Mouse (Mus musculus): ENCODE results near the gene Retnlb. TPM values are rescaled to one million over a fixed set of nuclear protein-coding genes. Genes with fewer than 3 reads are reported as not detected.

Gene Retnlb
- polyA plus RNA-seq (2015; fragmentation: Nextera tagmentation; extraction: Ambion mirVana): not detected in 2 replicates

DNA sequence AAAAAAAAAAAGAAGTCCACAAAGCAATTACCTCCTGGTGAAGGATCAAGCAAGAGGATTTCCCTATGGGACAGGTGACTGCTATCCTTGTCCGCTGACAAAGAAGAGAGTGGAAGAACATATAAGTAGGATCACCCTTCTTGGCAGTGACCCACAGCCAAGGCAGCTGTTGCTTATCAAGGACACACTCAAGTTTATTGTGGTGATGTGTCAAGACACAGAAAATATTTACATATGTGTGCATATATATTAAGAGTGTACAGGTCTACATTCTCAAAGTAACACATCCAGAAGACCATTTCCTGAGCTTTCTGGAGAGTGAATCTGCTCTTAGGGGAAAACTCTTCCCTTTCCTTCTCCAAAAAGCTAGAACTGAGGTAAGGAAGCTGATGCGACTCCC lies at the start of gene Retnlb:
Retnlb (plus strand) TSS at position 162 of the 400 bp plus-strand sequence.
- H3K36me3 ChIP-seq: no peaks in the 10 kb centered on the region
- H3K9ac ChIP-seq: no peak within 1 kb of the TSS
- 96% methylated on average over 2 of the region's 2 CpGs for WGBS
- H3K4me2 ChIP-seq: no peak within 1 kb of the TSS
- H3K4me1 ChIP-seq (replicated peaks): no peaks in the 10 kb centered on the region
- no peaks in the 10 kb centered on the region for H3K9me3 ChIP-seq
- no peaks in the 10 kb centered on the region for H3K27me3 ChIP-seq
- no peak for ATAC-seq (ENCODE audit: low FRiP score)
- no peak within 1 kb of the TSS for H3K27ac ChIP-seq
- H3K4me3 ChIP-seq: no peak within 1 kb of the TSS

DNA sequence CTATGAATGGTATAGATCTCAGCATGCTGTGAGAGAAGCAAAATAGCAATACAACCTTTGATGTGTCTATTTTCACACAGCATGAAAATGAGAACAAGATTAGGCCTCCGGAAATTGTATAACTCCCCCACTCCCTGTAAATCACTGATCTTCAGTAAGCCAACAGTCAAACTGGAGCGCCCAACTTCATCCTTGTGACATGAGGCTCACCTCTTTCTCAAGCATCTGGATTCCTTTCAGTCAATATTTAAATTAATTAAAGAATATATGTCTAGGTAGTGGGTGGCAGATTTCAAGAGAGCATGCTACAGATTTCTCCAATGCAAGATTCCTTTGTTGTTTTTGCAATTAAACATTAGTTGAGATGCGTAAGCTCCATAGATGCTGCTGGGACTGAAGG lies 47.5 kb upstream of the Retnlb start:
- H3K36me3 ChIP-seq: no peaks in the 10 kb centered on the region
- H3K9ac ChIP-seq: no peak overlapping the region
- H3K9me3 ChIP-seq: no peaks in the 10 kb centered on the region
- no peaks in the 10 kb centered on the region for H3K27me3 ChIP-seq
- no peak overlapping the region for H3K4me3 ChIP-seq
- 88% methylated on average over 3 of the region's 3 CpGs for WGBS
- H3K27ac ChIP-seq: no peak overlapping the region
- H3K4me1 ChIP-seq (replicated peaks): no peaks in the 10 kb centered on the region
- ATAC-seq (ENCODE audit: low FRiP score): no peak
- H3K4me2 ChIP-seq: no peak overlapping the region

DNA sequence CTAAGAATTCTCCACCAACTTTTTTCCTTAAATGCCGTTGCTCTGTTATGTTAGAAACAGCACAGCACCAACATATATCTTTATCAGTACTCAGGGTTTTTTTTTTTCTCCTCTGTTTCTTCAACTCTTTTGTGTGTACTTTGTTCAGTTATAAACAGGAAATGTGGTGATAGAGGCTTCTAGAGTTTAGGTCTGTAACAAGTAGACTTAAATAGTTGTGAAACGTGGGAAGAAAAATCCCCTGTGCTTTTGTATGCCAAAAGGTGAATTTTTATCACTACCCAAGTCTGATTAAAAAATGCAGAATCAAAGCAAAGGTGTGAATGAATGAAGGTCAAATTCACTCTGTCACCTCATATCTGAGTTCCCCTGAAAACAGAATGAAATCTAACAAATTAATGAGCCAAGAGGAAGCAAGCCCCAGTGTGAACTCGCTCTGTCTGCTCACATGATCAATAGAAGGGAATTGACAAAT lies 44.6 kb upstream of the Retnlb start, which contains the start of gene Trat1:
Trat1 (minus strand) TSS at position 51 of the 475 bp plus-strand sequence.
- Histone ChIP-seq H3K9me3 (no peaks in the 10 kb centered on the region), H3K27me3 (no peaks in the 10 kb centered on the region), H3K4me3 (no peak within 1 kb of the TSS), H3K9ac (no peak within 1 kb of the TSS), H3K4me1 (replicated peaks) (no peaks in the 10 kb centered on the region), H3K4me2 (no peak within 1 kb of the TSS), H3K36me3 (no peaks in the 10 kb centered on the region), H3K27ac (no peak within 1 kb of the TSS)
- ATAC-seq (ENCODE audit: low FRiP score): no peak
- 82% methylated on average over 3 of the region's 3 CpGs for WGBS

DNA sequence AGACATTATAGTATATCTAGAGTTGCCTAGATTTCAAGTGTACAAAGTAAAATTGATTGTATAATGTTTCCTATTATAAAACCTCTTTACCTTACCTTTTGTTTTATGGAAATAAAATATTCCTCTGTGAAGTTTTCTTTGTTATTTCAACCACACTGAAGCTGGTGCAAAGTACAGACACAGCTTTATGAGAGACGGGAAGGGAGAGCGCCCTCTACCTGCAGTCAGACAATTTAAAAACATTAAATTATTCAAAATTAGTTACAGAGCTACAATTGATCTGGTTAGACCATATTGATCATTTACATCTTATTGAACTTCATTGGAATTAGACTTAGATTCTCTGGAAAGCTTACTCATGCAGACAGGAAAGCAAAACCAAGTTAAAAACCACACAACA lies 39.4 kb upstream of the Retnlb start:
- no peaks in the 10 kb centered on the region for H3K9me3 ChIP-seq
- H3K9ac ChIP-seq: no peak overlapping the region
- H3K27ac ChIP-seq: no peak overlapping the region
- WGBS: 67% methylated on average over 2 of the region's 2 CpGs
- H3K4me2 ChIP-seq: no peak overlapping the region
- no peaks in the 10 kb centered on the region for H3K36me3 ChIP-seq
- no peak overlapping the region for H3K4me3 ChIP-seq
- no peak for ATAC-seq (ENCODE audit: low FRiP score)
- H3K4me1 ChIP-seq (replicated peaks): no peaks in the 10 kb centered on the region
- H3K27me3 ChIP-seq: no peaks in the 10 kb centered on the region

DNA sequence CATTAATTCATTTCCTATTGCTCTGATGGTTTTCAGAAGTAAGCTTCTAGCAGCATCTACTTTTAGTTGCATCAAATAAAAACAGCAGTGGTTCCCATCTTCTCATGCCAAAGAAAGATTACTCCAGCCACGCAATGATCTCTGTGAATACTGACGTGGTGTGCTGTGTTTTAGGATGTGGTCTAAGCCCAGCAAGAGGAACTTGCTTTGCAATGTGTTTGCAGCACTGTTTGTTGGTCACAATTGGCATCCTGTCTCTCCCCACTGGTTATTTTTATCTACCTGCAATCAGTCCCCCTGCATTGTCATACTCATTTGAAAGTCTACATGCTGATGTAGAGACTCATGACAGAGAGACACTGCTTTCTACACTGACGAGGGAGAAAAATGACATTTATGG lies 30.4 kb upstream of the Retnlb start:
- Histone ChIP-seq H3K9ac (no peak overlapping the region), H3K4me1 (replicated peaks) (no peaks in the 10 kb centered on the region), H3K36me3 (no peaks in the 10 kb centered on the region), H3K4me2 (no peak overlapping the region), H3K4me3 (no peak overlapping the region), H3K27ac (no peak overlapping the region), H3K9me3 (no peaks in the 10 kb centered on the region), H3K27me3 (no peaks in the 10 kb centered on the region)
- WGBS: 84% methylated on average over 3 of the region's 3 CpGs
- ATAC-seq (ENCODE audit: low FRiP score): no peak

DNA sequence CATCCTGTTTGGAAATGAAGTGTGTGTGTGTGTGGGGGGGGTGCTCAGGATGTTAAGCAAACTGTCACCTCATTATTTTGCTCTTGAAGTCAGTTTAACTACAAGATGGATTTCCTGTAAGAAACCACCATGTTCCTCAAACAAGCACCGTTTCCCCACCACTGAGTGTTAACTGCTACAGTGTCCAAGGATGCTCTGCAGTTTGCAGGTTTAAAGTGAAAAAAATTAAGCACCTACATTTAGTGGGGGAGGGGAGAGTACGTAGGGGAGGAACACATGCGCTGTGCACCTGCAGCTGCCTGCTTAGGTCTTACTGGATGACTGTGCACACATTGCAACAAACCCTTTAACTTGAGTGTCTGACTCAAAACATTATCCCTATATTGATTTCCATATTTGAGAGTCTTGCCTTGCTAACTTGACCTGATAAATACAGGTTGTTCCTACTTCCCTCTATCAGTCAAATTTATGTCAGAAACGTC lies 27.9 kb upstream of the Retnlb start:
- Histone ChIP-seq H3K4me2 (no peak overlapping the region), H3K9ac (no peak overlapping the region), H3K4me3 (no peak overlapping the region), H3K4me1 (replicated peaks) (no peaks in the 10 kb centered on the region), H3K36me3 (no peaks in the 10 kb centered on the region), H3K27ac (no peak overlapping the region), H3K27me3 (no peaks in the 10 kb centered on the region), H3K9me3 (no peaks in the 10 kb centered on the region)
- ATAC-seq (ENCODE audit: low FRiP score): no peak
- 85% methylated on average over 4 of the region's 4 CpGs for WGBS

DNA sequence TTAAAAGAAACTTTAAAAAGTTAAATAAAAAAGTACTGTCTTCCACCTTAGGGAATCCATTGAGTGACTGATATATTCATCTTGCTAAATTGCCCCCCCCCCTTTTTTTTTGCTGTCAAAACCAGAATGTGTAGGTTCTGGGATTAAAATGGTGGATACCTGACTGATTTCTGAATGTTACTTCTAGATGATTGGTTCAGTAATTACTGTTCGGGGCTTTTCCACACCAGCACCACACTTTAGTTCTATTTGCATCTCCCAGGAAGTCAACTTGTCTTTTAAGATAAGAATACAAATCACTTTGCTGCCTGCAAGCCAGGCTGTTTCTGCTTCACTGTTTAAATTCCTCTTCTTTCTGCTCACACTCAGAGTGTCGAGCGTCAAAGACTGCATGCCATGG lies 18.4 kb upstream of the Retnlb start:
- H3K9ac ChIP-seq: no peak overlapping the region
- H3K27me3 ChIP-seq: no peaks in the 10 kb centered on the region
- no peaks in the 10 kb centered on the region for H3K9me3 ChIP-seq
- H3K4me1 ChIP-seq (replicated peaks): no peaks in the 10 kb centered on the region
- H3K4me3 ChIP-seq: no peak overlapping the region
- no peak overlapping the region for H3K4me2 ChIP-seq
- WGBS: 89% methylated on average over 3 of the region's 3 CpGs
- no peak for ATAC-seq (ENCODE audit: low FRiP score)
- H3K27ac ChIP-seq: no peak overlapping the region
- H3K36me3 ChIP-seq: no peaks in the 10 kb centered on the region

DNA sequence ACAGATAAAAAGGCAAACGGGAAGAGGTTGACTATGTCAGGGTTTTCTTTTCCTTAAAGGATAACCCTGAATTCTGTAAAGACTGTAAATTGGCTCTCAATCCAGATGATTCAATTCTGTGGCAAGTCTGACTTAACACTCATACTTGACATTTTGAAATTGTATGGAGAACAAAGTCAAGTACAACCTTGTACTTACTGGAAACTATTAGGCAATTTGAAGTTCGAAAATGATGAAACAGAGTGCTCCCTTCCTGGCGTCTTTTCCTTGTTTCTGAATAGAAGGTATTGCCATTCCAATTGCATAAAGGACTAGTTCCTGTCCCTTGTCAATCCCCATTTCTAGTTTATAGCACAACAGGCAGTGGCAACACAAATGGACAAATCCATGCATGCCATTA lies 17.2 kb upstream of the Retnlb start:
- H3K36me3 ChIP-seq: no peaks in the 10 kb centered on the region
- 90% methylated on average over 3 of the region's 3 CpGs for WGBS
- no peak overlapping the region for H3K9ac ChIP-seq
- H3K27me3 ChIP-seq: no peaks in the 10 kb centered on the region
- H3K27ac ChIP-seq: no peak overlapping the region
- no peaks in the 10 kb centered on the region for H3K9me3 ChIP-seq
- H3K4me3 ChIP-seq: no peak overlapping the region
- no peak overlapping the region for H3K4me2 ChIP-seq
- ATAC-seq (ENCODE audit: low FRiP score): no peak
- H3K4me1 ChIP-seq (replicated peaks): no peaks in the 10 kb centered on the region

DNA sequence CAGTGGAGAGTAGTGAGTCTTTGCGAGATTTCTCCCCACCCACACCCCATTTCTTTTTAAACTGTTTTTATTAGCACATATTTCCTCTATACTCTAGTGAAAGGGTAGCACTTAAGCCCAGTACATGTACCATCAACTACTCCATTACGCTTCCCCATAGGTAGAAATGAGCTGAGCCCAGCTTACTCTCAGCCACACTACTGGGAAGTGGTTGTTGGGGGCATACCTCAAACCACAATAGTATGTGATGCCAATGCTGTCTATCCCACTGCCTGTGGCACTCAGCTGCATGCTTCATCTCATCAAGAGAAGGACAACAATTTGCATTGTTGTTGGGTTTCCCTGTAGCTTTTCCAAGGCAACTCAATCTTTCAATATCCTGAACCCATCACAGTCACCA lies 15.8 kb upstream of the Retnlb start:
- Histone ChIP-seq H3K36me3 (no peaks in the 10 kb centered on the region), H3K9me3 (no peaks in the 10 kb centered on the region), H3K4me1 (replicated peaks) (no peaks in the 10 kb centered on the region), H3K27me3 (no peaks in the 10 kb centered on the region), H3K4me3 (no peak overlapping the region), H3K4me2 (no peak overlapping the region), H3K9ac (no peak overlapping the region), H3K27ac (no peak overlapping the region)
- no peak for ATAC-seq (ENCODE audit: low FRiP score)
- 90% methylated on average over 2 of the region's 2 CpGs for WGBS

DNA sequence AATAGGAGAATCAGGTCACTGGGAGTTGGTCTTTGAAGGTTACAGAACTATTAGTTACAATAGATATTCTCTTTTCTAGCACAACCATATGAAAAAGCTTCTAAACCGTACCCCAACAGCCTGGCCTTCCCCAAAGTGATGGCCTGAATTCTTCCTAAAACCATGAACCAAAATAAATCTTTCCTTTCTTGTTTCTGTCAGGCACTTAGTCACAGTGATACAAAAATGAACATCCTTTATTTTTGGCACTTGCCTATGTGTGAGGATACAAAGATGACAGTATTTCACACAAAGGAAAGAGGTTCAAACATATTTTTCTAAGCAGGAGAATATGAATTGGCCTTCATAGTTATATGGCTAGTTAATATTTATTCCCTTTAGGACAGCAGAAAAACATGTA lies 11.2 kb upstream of the Retnlb start:
- no peak overlapping the region for H3K4me3 ChIP-seq
- no peak overlapping the region for H3K9ac ChIP-seq
- 94% methylated on average over 1 of the region's 1 CpGs for WGBS
- H3K27ac ChIP-seq: no peak overlapping the region
- no peak for ATAC-seq (ENCODE audit: low FRiP score)
- H3K27me3 ChIP-seq: no peaks in the 10 kb centered on the region
- no peaks in the 10 kb centered on the region for H3K9me3 ChIP-seq
- no peaks in the 10 kb centered on the region for H3K4me1 ChIP-seq (replicated peaks)
- no peaks in the 10 kb centered on the region for H3K36me3 ChIP-seq
- H3K4me2 ChIP-seq: no peak overlapping the region

DNA sequence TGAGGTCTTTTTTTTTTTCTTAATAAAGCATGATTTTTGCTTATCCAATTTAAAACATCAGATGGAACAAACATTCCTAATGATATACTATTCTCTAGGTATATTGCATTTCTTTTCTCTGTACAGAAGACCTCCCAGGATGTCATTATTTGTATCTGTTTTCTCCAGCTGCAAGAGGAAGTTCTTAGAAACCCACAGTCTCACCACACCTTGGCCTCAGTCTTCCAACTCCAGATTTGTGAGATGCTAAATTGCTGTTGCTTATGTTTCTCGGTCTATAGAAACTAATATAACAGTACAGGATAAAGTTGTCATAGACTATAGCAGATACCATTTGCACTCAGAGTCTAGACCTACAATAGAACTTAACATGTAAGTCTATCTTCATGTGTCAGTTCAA lies 10.1 kb upstream of the Retnlb start:
- 88% methylated on average over 1 of the region's 1 CpGs for WGBS
- H3K9ac ChIP-seq: no peak overlapping the region
- no peak overlapping the region for H3K4me3 ChIP-seq
- no peaks in the 10 kb centered on the region for H3K36me3 ChIP-seq
- no peaks in the 10 kb centered on the region for H3K4me1 ChIP-seq (replicated peaks)
- H3K27me3 ChIP-seq: no peaks in the 10 kb centered on the region
- H3K4me2 ChIP-seq: no peak overlapping the region
- ATAC-seq (ENCODE audit: low FRiP score): no peak
- H3K9me3 ChIP-seq: no peaks in the 10 kb centered on the region
- no peak overlapping the region for H3K27ac ChIP-seq

DNA sequence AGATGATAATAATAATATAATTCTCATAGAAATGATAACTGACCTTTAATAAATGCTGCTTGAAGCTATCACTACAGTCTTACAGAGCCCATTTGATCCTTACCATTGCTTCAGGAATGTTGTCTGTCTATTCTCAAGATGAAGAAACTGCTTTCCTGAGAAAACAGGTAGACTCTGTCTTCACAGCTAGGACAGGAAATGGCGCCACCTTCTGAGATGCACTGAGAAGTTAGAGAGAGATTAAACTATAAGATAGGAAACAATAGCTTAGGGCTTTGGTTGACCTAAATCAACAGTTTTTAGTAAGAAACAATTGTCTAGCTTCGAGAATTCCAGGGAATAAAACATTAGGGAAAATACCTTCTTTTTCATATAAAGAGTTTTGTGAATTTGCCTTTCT lies 7.3 kb upstream of the Retnlb start:
- 62% methylated on average over 2 of the region's 2 CpGs for WGBS
- H3K27ac ChIP-seq: no peak overlapping the region
- H3K4me3 ChIP-seq: no peak overlapping the region
- no peak for ATAC-seq (ENCODE audit: low FRiP score)
- no peak overlapping the region for H3K9ac ChIP-seq
- no peaks in the 10 kb centered on the region for H3K36me3 ChIP-seq
- H3K27me3 ChIP-seq: no peaks in the 10 kb centered on the region
- no peaks in the 10 kb centered on the region for H3K9me3 ChIP-seq
- H3K4me2 ChIP-seq: no peak overlapping the region
- H3K4me1 ChIP-seq (replicated peaks): no peaks in the 10 kb centered on the region

DNA sequence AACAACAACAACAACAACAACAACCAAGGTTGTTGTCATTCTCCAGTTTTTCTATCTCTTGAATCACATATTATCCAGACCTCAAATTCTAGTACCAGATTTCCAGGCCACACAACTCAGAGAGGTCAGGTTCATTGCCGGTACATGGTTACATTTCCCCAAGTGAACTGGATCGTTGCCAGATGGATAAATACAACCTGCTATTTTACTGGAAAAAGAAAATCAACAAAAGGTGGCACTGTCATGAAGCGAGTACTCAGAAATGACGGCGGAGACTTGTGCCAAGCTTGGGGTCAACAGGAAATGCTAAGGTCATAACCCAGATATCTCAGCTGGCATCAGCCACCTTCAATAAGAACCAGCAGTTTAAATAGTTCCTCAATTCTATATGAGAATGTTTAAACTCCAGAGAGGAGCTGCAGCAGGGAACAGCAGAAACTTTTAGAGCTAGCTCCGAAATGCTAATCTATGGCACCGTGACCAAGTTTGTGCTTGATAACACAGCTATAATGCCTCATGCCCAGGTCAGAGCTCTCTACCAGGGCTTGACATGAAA lies 4.7 kb upstream of the Retnlb start:
- no peak overlapping the region for H3K9ac ChIP-seq
- no peak for ATAC-seq (ENCODE audit: low FRiP score)
- 86% methylated on average over 7 of the region's 7 CpGs for WGBS

More for the DNA sequence above, 4.7 kb upstream of the Retnlb start:
- no peak overlapping the region for H3K4me2 ChIP-seq
- H3K27me3 ChIP-seq: no peaks in the 10 kb centered on the region
- H3K4me3 ChIP-seq: no peak overlapping the region
- H3K27ac ChIP-seq: no peak overlapping the region
- no peaks in the 10 kb centered on the region for H3K36me3 ChIP-seq
- no peaks in the 10 kb centered on the region for H3K9me3 ChIP-seq
- no peaks in the 10 kb centered on the region for H3K4me1 ChIP-seq (replicated peaks)

All from hindbrain, embryonic 13.5 days (tissue).